ENCODE assay signal across 10 mouse cellular contexts in the genomic region with DNA sequence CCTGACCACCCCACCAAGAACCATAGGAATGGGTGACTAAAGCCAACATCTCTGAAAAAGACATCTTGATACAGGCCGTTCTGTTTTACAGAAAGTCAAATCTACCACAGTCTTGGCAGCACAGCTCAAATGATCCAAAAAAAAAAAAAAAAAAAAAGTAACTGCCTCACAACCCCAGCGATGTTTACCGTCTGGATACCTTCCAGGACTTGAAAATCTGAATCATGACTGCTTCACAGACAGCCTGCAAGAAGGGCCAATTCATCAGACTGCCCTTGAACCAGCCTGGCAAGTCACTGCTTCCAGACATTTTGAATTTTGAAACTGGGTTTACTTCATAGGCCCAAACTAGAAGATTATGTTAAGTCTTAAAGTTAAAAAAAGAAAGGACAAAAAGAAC. TPM values are rescaled to one million over a fixed set of nuclear protein-coding genes. Genes with fewer than 3 reads are reported as not detected.
DNase-seq lines count a peak whose midpoint lies in the region; ATAC-seq and TF ChIP-seq lines count a peak whose summit lies in the region.
"Had no signal": no experiment of that assay in that cellular context is flagged by ENCODE, and none has a peak within 500 bp of the region (broad histone marks: within the 10 kb centered on the region; RNA-seq: fewer than 3 reads in every experiment).

No protein-coding gene starts in this region.

- 0 out of 2 replicates have a peak, but pooled peaks have one; percentile 7 for ATAC-seq in intestine, embryonic 14.5 days (replicated peaks; ENCODE audit: low FRiP score, low TSS enrichment, low read depth)
- ATAC-seq in intestine, postnatal 0 days = no peak
- no peak for ATAC-seq in forebrain, embryonic 15.5 days (replicated peaks)

- DNase-seq in intestine, embryonic 14.5 days (ENCODE audit: low spot score) = no peak
- DNase-seq in adipocyte (ENCODE audit: low spot score) = peak; percentile 92
- DNase-seq in lung, postnatal 10 days = peak; percentile 81
- no peak for DNase-seq in cerebellum, postnatal 14 days
- DNase-seq in gastrocnemius, postnatal 10 days = no peak
- no peak for DNase-seq in thymus, postnatal 25 days
- DNase-seq: thymus, adult 18-20 months had no signal

- H3K4me3 ChIP-seq in intestine, embryonic 14.5 days (ENCODE audit: low read depth, low read length) = no peak overlapping the region
- no peak overlapping the region for H3K4me3 ChIP-seq in intestine, postnatal 0 days (ENCODE audit: low read depth, low read length)
- H3K4me3 ChIP-seq in forebrain, embryonic 15.5 days = no peak overlapping the region

- peak overlapping the region; percentile 66 for H3K27ac ChIP-seq in intestine, embryonic 14.5 days (ENCODE audit: low read depth)
- H3K27ac ChIP-seq in intestine, postnatal 0 days (ENCODE audit: low read depth, low read length) = no peak overlapping the region
- H3K27ac ChIP-seq in forebrain, embryonic 15.5 days (replicated peaks) = peak overlapping the region; percentile 61
- H3K27ac ChIP-seq: macrophage had no signal

- no peak for TF ChIP-seq CTCF in intestine, postnatal 0 days (IDR thresholded peaks at IDR 0.05; ENCODE audit: low read depth)

- peaks cover 77% of the 10 kb centered on the region for H3K4me1 ChIP-seq in intestine, embryonic 14.5 days (replicated peaks; ENCODE audit: control insufficient read depth, insufficient read depth, low read length)
- H3K4me1 ChIP-seq in intestine, postnatal 0 days (replicated peaks; ENCODE audit: control insufficient read depth, insufficient read depth, low read length) = peaks cover 43% of the 10 kb centered on the region
- peaks cover 25% of the 10 kb centered on the region for H3K4me1 ChIP-seq in forebrain, embryonic 15.5 days

- no peak overlapping the region for H3K4me2 ChIP-seq in intestine, embryonic 14.5 days (ENCODE audit: low read length)
- no peak overlapping the region for H3K4me2 ChIP-seq in intestine, postnatal 0 days (replicated peaks; ENCODE audit: low read depth)
- H3K4me2 ChIP-seq in forebrain, embryonic 15.5 days (replicated peaks) = no peak overlapping the region

- H3K36me3 ChIP-seq in intestine, embryonic 14.5 days (ENCODE audit: control insufficient read depth, insufficient read depth, low read length) = 0 out of 2 replicates have a peak, but pooled peaks cover 18% of the 10 kb centered on the region
- H3K36me3 ChIP-seq in intestine, postnatal 0 days (ENCODE audit: control insufficient read depth, insufficient read depth) = peaks cover 6% of the 10 kb centered on the region
- no peaks in the 10 kb centered on the region; the same call in 1 of the 2 replicates for H3K36me3 ChIP-seq in forebrain, embryonic 15.5 days

- WGBS in intestine, embryonic 14.5 days = 6% methylated on average over 3 of the region's 3 CpGs
- WGBS in intestine, postnatal 0 days = 18% methylated on average over 3 of the region's 3 CpGs
- 19% methylated on average over 3 of the region's 3 CpGs for WGBS in forebrain, embryonic 15.5 days

- no peaks in the 10 kb centered on the region for H3K27me3 ChIP-seq in intestine, embryonic 14.5 days (replicated peaks; ENCODE audit: control insufficient read depth, insufficient read depth, low read length)
- H3K27me3 ChIP-seq in intestine, postnatal 0 days (replicated peaks; ENCODE audit: control insufficient read depth, insufficient read depth, low read length) = no peaks in the 10 kb centered on the region
- no peaks in the 10 kb centered on the region for H3K27me3 ChIP-seq in forebrain, embryonic 15.5 days

- H3K9ac ChIP-seq in intestine, embryonic 14.5 days (ENCODE audit: low read length) = no peak overlapping the region
- H3K9ac ChIP-seq in intestine, postnatal 0 days (ENCODE audit: low read depth, low read length) = no peak overlapping the region
- no peak overlapping the region for H3K9ac ChIP-seq in forebrain, embryonic 15.5 days (replicated peaks)

- H3K9me3 ChIP-seq in intestine, embryonic 14.5 days (ENCODE audit: control insufficient read depth, low read length) = no peaks in the 10 kb centered on the region
- no peaks in the 10 kb centered on the region for H3K9me3 ChIP-seq in intestine, postnatal 0 days (ENCODE audit: control insufficient read depth)
- H3K9me3 ChIP-seq in forebrain, embryonic 15.5 days = no peaks in the 10 kb centered on the region

RNA-seq across cellular contexts. Expression of a gene that starts 9.4 kb away (rescaled TPM):
- 298 and 300 TPM in 2 replicates for polyA plus RNA-seq in intestine, embryonic 14.5 days (2014; fragmentation: Nextera tagmentation; extraction: Ambion mirVana)
- 293 and 319 TPM in 2 replicates for polyA plus RNA-seq in intestine, postnatal 0 days (2015; fragmentation: Nextera tagmentation; extraction: Ambion mirVana)
- 134 TPM in 2 replicates for polyA plus RNA-seq in forebrain, embryonic 15.5 days (2015; fragmentation: Nextera tagmentation; extraction: Ambion mirVana)
- total RNA-seq in gastrocnemius, postnatal 10 days (2021) = 100 to 1,000 TPM in 1 of 2 experiments, 10 to 100 TPM in 1; 90.2 to 120 TPM

RNA-seq across cellular contexts. Expression of a gene that starts 28.9 kb away (rescaled TPM):
- 444 and 452 TPM in 2 replicates for polyA plus RNA-seq in intestine, embryonic 14.5 days (2014; fragmentation: Nextera tagmentation; extraction: Ambion mirVana)
- 282 and 286 TPM in 2 replicates for polyA plus RNA-seq in intestine, postnatal 0 days (2015; fragmentation: Nextera tagmentation; extraction: Ambion mirVana)
- 303 and 307 TPM in 2 replicates for polyA plus RNA-seq in forebrain, embryonic 15.5 days (2015; fragmentation: Nextera tagmentation; extraction: Ambion mirVana)
- 100 to 1,000 TPM; 169 to 174 TPM for total RNA-seq in gastrocnemius, postnatal 10 days (2021)

RNA-seq across cellular contexts. Expression of a gene that starts 29.1 kb away (rescaled TPM):
- polyA plus RNA-seq in intestine, embryonic 14.5 days (2014; fragmentation: Nextera tagmentation; extraction: Ambion mirVana) = 10.0 and 11.6 TPM in 2 replicates
- polyA plus RNA-seq in intestine, postnatal 0 days (2015; fragmentation: Nextera tagmentation; extraction: Ambion mirVana) = 1.5 and 1.6 TPM in 2 replicates
- 5.5 and 7.7 TPM in 2 replicates for polyA plus RNA-seq in forebrain, embryonic 15.5 days (2015; fragmentation: Nextera tagmentation; extraction: Ambion mirVana)
- under 1 TPM; 0.66 to 0.93 TPM for total RNA-seq in gastrocnemius, postnatal 10 days (2021)

Comparison
In these comparisons a context has a peak if more than half of its experiments do, and no peak if none do; other contexts are left out.
1. DNase-seq: peak in adipocyte (single experiment) and lung, postnatal 10 days (single experiment); none in intestine, embryonic 14.5 days (single experiment), cerebellum, postnatal 14 days (0 of 2), gastrocnemius, postnatal 10 days (single experiment) and thymus, postnatal 25 days (single experiment).